Mouse (Mus musculus): ENCODE results near the gene Slc25a11.

- TF ChIP-seq CTCF (IDR thresholded peaks at IDR 0.05; ENCODE audit: low read depth, low read length) (no peak), POLR2A (IDR thresholded peaks at IDR 0.05; ENCODE audit: extremely low read depth, insufficient read depth, low read length) (no peak)
Observed at GRCm38 (mm10) chr11:70689578-70689977, 42.3 kb upstream of the Slc25a11 start.
